Mouse (Mus musculus) stomach, postnatal 0 days (tissue): ENCODE measurements around the gene Mfsd6l.

Experiments
- CTCF ChIP-seq: IDR thresholded peaks from 2 replicates; pipeline ENCODE4 v1.5.1; 2016; ENCODE audit warnings: antibody characterized with exemption, low read depth, mild to moderate bottlenecking, moderate library complexity
- EP300 ChIP-seq: optimal IDR thresholded peaks from 2 replicates; pipeline ENCODE3; 2016; ENCODE audit warnings: antibody characterized with exemption

DNA sequence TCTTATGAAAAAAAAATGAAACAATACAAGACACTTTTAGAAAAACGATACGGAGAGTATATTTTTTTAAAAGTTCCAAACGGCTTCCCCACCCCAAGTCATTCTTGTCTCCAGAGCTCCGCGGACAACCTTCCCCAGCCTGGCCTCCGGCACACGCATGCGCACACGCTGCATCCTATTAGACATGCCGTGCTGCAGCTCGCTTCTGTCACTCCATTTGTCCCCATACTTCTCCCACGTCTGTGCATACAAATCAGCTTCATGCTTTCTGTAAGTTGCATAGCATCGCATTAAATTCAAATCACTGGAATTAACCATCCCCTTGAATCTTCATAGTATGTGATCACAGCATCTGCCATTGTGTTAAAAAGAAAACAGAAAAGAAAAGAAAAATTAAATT is 27.2 kb downstream of the Mfsd6l start:
- TF ChIP-seq CTCF (no peak), EP300 (no peak)
